Mouse (Mus musculus): ENCODE results near the gene Gm21970.

The Gm21970 gene

GRCm38 (mm10) chr16:91462644-91463043 lies 71.1 kb downstream of the Gm21970 start:
- DNase-seq (ENCODE audit: low read depth, low spot score), result no peak

- DNase-seq (ENCODE audit: low read depth, low spot score), result no peak
Observed at GRCm38 (mm10) chr16:91463400-91463799, 71.9 kb downstream of the Gm21970 start.

- no peak for DNase-seq (ENCODE audit: low read depth, low spot score)
Observed at GRCm38 (mm10) chr16:91463836-91464400, 72.4 kb downstream of the Gm21970 start.

DNA sequence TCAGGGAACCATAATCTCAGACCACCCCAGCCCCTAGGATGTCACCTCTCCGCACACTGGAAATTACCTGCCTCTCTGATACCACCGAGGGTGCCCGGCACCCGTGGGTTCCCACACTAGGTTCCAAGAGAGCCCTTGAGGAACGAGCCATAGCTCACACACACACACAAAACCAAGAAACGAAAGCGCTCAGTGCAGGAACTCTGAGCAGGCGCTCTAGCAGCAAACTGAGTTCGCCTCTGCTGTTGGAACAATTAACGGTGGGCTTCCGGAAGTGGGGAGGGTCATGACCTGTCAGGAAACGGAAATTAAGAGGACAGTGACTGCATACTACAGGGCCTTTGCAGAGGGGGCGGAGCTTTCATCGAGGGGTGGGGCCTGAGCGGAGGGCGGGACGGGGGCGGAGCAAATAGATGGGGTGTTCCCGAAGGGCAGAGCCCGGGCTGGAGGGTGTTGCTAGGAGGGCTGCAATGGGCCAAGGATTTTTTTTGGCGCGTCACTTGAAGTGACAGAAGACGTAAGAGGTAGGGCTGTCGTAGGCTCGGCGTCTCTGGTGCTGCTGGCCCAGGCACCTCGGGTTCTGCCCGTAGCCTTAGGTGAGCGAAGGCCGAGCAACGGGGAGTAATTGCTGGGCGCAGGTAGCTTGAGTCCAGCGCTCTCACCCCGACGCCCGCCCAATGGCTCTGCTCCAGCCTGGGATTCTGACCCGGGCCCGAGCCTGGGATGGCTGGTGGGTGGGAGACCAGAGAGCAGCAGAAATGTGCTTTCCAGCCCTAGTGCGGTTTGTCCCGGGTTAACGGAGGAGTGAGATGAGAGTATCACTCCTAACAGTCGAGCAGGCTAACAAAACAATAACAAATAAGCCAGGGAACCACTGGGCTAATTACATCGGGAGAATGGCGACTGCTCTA lies 73.3 kb downstream of the Gm21970 start:
- peak; percentile 88 for DNase-seq (ENCODE audit: low read depth, low spot score)

GRCm38 (mm10) chr16:91465505-91466240 lies 74.2 kb downstream of the Gm21970 start:
- DNase-seq (ENCODE audit: low read depth, low spot score), result no peak

GRCm38 (mm10) chr16:91466566-91466965 lies 75.0 kb downstream of the Gm21970 start:
- DNase-seq (ENCODE audit: low read depth, low spot score), result no peak
